Mouse (Mus musculus): ENCODE measurements around the gene Gm4498. TPM values are rescaled to one million over a fixed set of nuclear protein-coding genes. Genes with fewer than 3 reads are reported as not detected.
"Not testable (repeated sequence)": the region's sequence is repeated elsewhere in the genome, so short reads cannot be mapped to it uniquely, and the experiment has no call there.

Gene Gm4498
- total RNA-seq (2022) = not detected

DNA sequence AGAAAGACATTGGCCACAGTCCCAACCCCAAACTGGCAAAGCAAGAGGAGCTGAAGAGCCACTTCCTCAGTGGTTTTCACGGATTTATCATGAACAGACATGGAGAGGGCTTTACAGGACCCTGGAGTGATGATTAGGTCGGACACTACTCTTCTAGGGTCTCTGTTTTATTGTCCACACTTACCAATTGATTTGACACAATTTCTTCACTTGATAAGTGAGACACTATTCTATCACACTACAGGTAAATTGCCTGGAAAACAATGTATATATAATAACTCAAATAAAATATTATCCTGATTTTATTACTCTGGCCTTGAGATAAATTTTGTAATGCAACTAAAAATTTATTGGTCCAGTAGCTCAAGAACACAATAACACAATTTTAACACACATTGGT is at the start of gene Gm4498:
TSS of gene Gm4498 (minus strand) at position 101 of the 400 bp plus-strand sequence.
- DNase-seq (ENCODE audit: low spot score in 2 of 2) = not testable (repeated sequence)

- not testable (repeated sequence) for DNase-seq (ENCODE audit: low spot score in 2 of 2)
Observed at GRCm38 (mm10) chr7:20262734-20263133, 29.1 kb upstream of the Gm4498 start, which contains the start of gene Gm5890. Gm5890 (minus strand) TSS chr7:20262834.

DNA sequence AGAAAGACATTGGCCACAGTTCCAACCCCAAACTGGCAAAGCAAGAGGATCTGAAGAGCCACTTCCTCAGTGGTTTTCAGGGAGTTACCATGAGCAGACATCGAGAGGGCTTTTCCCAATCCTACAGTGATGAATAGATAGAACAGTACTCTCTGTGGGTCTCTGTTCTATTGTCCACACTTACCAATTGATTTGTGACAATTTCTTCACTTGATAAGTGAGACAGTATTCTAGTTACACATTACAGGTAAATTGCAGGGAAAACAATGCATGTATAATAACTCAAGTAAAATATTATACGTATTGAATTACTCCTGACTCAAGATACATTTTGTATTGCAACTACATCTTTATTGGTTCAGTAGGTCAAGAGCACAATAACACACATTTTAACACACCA is 28.1 kb downstream of the Gm4498 start, which contains the start of gene Gm6164:
TSS of gene Gm6164 (minus strand) at position 101 of the 400 bp plus-strand sequence.
- not testable (repeated sequence) for DNase-seq (ENCODE audit: low spot score in 2 of 2)

DNA sequence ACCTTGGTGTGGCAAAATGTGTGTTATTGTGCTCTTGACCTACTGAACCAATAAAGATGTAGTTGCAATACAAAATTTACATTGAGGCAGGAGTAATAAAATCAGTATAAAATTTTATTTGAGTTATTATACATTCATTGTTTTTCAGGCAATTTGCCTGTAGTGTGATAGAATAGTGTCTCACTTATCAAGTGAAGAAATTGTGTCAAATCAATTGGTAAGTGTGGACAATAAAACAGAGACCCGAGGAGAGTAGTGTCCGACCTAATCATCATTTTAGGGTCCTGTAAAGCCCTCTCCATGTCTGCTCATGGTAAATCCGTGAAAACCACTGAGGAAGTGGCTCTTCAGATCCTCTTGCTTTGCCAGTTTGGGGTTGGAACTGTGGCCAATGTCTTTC is 40.2 kb downstream of the Gm4498 start, which contains the start of gene Vmn1r95:
TSS of gene Vmn1r95 (plus strand) at position 301 of the 400 bp plus-strand sequence.
- DNase-seq (ENCODE audit: low spot score in 2 of 2) = not testable (repeated sequence)

Other genes starting within 250 kb of the Gm4498 start
- not detected for gene Nlrp9b, start 242.4 kb downstream of the Gm4498 start, total RNA-seq (2022)
- not detected for gene Vmn1r91, start 134.1 kb downstream of the Gm4498 start, total RNA-seq (2022)
- gene Gm16442, start 111.2 kb downstream of the Gm4498 start, total RNA-seq (2022) = not detected
- gene Vmn1r93, start 94.7 kb downstream of the Gm4498 start, total RNA-seq (2022) = not detected
- gene Vmn1r94, start 65.5 kb downstream of the Gm4498 start, total RNA-seq (2022) = not detected
- gene Vmn1r95, start 40.1 kb downstream of the Gm4498 start, total RNA-seq (2022) = not detected
- not detected for gene Gm6164, start 28.2 kb downstream of the Gm4498 start, total RNA-seq (2022)
- not detected for gene Gm5890, start 29.0 kb upstream of the Gm4498 start, total RNA-seq (2022)
- not detected for gene Gm4133, start 100.2 kb upstream of the Gm4498 start, total RNA-seq (2022)
- gene Gm5728, start 141.6 kb upstream of the Gm4498 start, total RNA-seq (2022) = not detected
- gene Vmn1r100, start 184.1 kb upstream of the Gm4498 start, total RNA-seq (2022) = not detected
- gene Vmn1r101, start 208.8 kb upstream of the Gm4498 start, total RNA-seq (2022) = not detected
- not detected for gene Gm10670, start 241.1 kb upstream of the Gm4498 start, total RNA-seq (2022)